Mouse (Mus musculus) liver, embryonic 14.5 days (tissue): ENCODE results near the gene Selp. TPM values are rescaled to one million over a fixed set of nuclear protein-coding genes. Genes with fewer than 3 reads are reported as not detected.
A peak's percentile ranks its signal among the peaks of the same experiment; 100 is the strongest.

Experiments
- ATAC-seq: fragments of 200-750 bp; cut with Nextera tagmentation; 2 replicates; pipeline ENCODE4 v1.8.0; 2017; ENCODE audit warnings: moderate number of reproducible peaks, mild to moderate bottlenecking, moderate library complexity; ENCODE audit not compliant: insufficient read depth
- DNase-seq, 3 experiments: peaks; one replicate each; pipeline ENCODE4 v3.0.0-alpha.2; 2012 to 2013; ENCODE audit warnings: low read depth in 3 of 3, low spot score in 3 of 3
- H3K27ac ChIP-seq: fragments of 300-500 bp; sonication (generic); 2 replicates; pipeline ENCODE4 v1.5.1; 2014; ENCODE audit warnings: moderate library complexity, mild to moderate bottlenecking, control low read depth, inconsistent platforms
- H3K27me3 ChIP-seq: fragments of 300-500 bp; sonication (generic); 2 replicates; pipeline ENCODE4 v1.6.1; 2014; ENCODE audit warnings: mild to moderate bottlenecking, low read length, moderate library complexity; ENCODE audit not compliant: control insufficient read depth, insufficient read depth
- H3K36me3 ChIP-seq: fragments of 300-500 bp; sonication (generic); replicated peaks from 2 replicates; pipeline ENCODE4 v1.6.1; 2014; ENCODE audit warnings: low read depth; ENCODE audit not compliant: control insufficient read depth, insufficient read depth
- H3K4me1 ChIP-seq, 2 experiments: fragments of 200-500 bp in 1 of 2; fragments of 300-500 bp in 1 of 2; sonication (generic) in 1 of 2; replicated peaks; 2 replicates each; pipeline ENCODE4 v1.6.1; 2012 to 2014; ENCODE audit warnings: antibody characterized with exemption in 1 of 2, inconsistent platforms in 1 of 2, low read length in 1 of 2; ENCODE audit not compliant: control insufficient read depth in 2 of 2, insufficient read depth in 2 of 2
- H3K4me2 ChIP-seq: fragments of 300-500 bp; sonication (generic); 2 replicates; pipeline ENCODE4 v1.6.1; 2014; ENCODE audit warnings: low read depth, mild to moderate bottlenecking, control low read depth, moderate library complexity
- H3K4me3 ChIP-seq, 2 experiments: fragments of 200-500 bp in 1 of 2; fragments of 300-500 bp in 1 of 2; sonication (generic) in 1 of 2; 2 replicates each; pipeline ENCODE4 v1.5.1; 2012 to 2014; ENCODE audit warnings: low read depth in 2 of 2, low read length in 2 of 2, mild to moderate bottlenecking in 2 of 2, control low read depth in 1 of 2, inconsistent platforms in 1 of 2, moderate library complexity in 1 of 2; ENCODE audit not compliant: insufficient read depth in 1 of 2
- H3K9ac ChIP-seq: fragments of 300-500 bp; sonication (generic); replicated peaks from 2 replicates; pipeline ENCODE4 v1.6.1; 2014; ENCODE audit warnings: mild to moderate bottlenecking, control low read depth, moderate library complexity
- H3K9me3 ChIP-seq: fragments of 300-500 bp; sonication (generic); 2 replicates; pipeline ENCODE4 v1.6.1; 2016; ENCODE audit warnings: low read length, mixed read lengths; ENCODE audit not compliant: control insufficient read depth
- CTCF ChIP-seq: IDR thresholded peaks from 2 replicates; pipeline ENCODE4 v1.5.1; 2016; ENCODE audit warnings: antibody characterized with exemption, low read depth, control low read depth
- EP300 ChIP-seq: IDR thresholded peaks from 2 replicates; pipeline ENCODE4 v1.6.1; 2016; ENCODE audit warnings: antibody characterized with exemption, low read depth
- WGBS: fragments of 180-500 bp; shearing (Covaris S2); extraction: QIAGEN DNeasy Blood & Tissue Kit; methylation state at CpG from one replicate; pipeline ENCODE4 v1.1.7; 2014; ENCODE audit not compliant: insufficient replicate concordance; 5-methylcytosine and 5-hydroxymethylcytosine counted together
- polyA plus RNA-seq, 2 experiments: library from polyadenylated mRNA; depleted of rRNA in 1 of 2; stranded (reverse) in 1 of 2; unstranded in 1 of 2; fragments of >200 nt; fragmentation: Nextera tagmentation in 1 of 2; extraction: Ambion mirVana in 1 of 2; gene quantifications; 2 replicates each; pipeline versions ENCODE4 v1.2.1 to v1.2.3; 2012 to 2014

The Selp gene
- polyA plus RNA-seq, 2 experiments, result 0.37 to 0.75 TPM

DNA sequence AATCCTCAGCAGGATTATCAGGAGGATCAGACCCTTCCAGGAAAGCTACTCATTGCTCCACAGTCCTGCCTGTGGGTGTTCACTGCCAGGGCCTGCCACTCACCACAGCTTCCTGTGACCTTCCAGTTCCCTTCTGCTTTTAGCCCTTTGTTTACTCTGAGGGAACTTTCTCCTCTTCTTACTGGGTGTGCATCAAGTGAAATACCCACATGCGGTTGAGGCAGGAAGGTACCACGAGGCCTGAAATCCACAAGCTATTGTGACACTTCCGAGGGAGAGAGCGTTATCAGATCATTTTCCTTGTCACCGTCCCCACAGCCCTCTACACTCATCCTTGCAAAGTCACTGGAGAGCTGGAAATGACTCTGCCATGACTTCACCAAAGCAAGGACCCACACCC, 20.3 kb downstream of the Selp start:
- H3K4me2 ChIP-seq, result no peak overlapping the region
- TF ChIP-seq EP300, result no peak
- TF ChIP-seq CTCF, result no peak
- no peak overlapping the region for H3K4me3 ChIP-seq
- peak; percentile 66 for ATAC-seq
- WGBS, result 2% methylated on average over 5 of the region's 5 CpGs
- DNase-seq, result peak; percentile 24 to 51 (median 25)
- H3K27ac ChIP-seq, result no peak overlapping the region
- H3K36me3 ChIP-seq, result no peaks in the 10 kb centered on the region
- H3K9ac ChIP-seq, result no peak overlapping the region
- no peaks in the 10 kb centered on the region for H3K27me3 ChIP-seq
- no peaks in the 10 kb centered on the region for H3K9me3 ChIP-seq
- H3K4me1 ChIP-seq, result peaks cover 0 to 11% of the 10 kb centered on the region in 2 experiments; a peak in 2 of 4 replicates

DNA sequence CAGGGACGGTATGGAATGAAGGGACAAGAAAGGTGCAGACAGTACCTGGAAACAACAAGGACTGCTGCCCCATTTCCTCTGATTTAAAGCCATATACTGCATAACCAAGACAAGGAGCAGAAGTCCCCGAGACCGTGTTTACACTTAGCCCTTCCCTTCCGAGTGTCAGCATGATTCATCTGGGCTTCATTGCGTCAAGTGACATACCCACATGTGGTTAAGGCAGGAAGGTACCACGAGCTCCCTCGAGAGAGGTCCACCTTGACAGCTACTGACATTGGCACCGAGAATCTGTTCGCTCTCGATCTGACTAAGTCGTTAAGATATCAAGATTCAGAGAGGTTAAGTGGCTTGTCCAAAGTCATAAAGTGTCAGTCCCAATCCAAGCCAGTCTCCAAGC, 20.9 kb downstream of the Selp start:
- 0 out of 2 replicates have a peak, but pooled peaks have one; percentile 4 for ATAC-seq

DNA sequence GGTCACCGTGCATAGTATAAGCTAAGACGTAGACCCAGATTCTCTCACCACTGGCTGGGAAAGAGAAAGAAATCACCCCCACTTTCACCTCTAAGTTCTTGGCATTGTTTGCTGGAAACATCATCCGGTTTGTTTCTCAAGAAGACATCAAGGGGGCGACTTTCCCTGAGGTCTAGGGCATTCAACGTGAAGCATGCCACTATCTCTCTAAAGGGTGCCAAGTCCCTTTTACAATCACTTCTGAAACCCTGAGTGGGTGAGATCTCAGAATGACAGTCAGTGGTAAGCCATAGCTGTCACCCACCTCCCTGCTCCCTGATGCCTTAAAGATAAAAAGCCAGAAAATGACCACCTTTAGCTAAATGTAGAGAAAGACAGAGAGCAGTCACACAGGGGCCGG, 21.6 kb downstream of the Selp start:
- Histone ChIP-seq H3K9ac (no peak overlapping the region), H3K4me2 (no peak overlapping the region), H3K36me3 (no peaks in the 10 kb centered on the region), H3K4me3 (no peak overlapping the region), H3K4me1 (peaks cover 0 to 11% of the 10 kb centered on the region in 2 experiments; a peak in 2 of 4 replicates), H3K27me3 (no peaks in the 10 kb centered on the region), H3K27ac (no peak overlapping the region), H3K9me3 (no peaks in the 10 kb centered on the region)
- WGBS, result 38% methylated on average over 6 of the region's 6 CpGs
- DNase-seq (no peak), ATAC-seq (no peak)
- TF ChIP-seq EP300, result no peak
- no peak for TF ChIP-seq CTCF

More for the DNA sequence above, 20.9 kb downstream of the Selp start:
- H3K9me3 ChIP-seq, result no peaks in the 10 kb centered on the region
- no peak overlapping the region; the same call in 1 of the 2 replicates for H3K4me2 ChIP-seq
- H3K27ac ChIP-seq, result no peak overlapping the region
- peak in 1 of 3 experiments; percentile 36 for DNase-seq
- H3K4me1 ChIP-seq, result peaks cover 0 to 11% of the 10 kb centered on the region in 2 experiments; a peak in 2 of 4 replicates
- no peak overlapping the region for H3K4me3 ChIP-seq
- TF ChIP-seq EP300 (no peak), CTCF (no peak)
- no peaks in the 10 kb centered on the region for H3K27me3 ChIP-seq
- no peaks in the 10 kb centered on the region for H3K36me3 ChIP-seq
- H3K9ac ChIP-seq, result no peak overlapping the region
- 10% methylated on average over 11 of the region's 11 CpGs for WGBS

DNA sequence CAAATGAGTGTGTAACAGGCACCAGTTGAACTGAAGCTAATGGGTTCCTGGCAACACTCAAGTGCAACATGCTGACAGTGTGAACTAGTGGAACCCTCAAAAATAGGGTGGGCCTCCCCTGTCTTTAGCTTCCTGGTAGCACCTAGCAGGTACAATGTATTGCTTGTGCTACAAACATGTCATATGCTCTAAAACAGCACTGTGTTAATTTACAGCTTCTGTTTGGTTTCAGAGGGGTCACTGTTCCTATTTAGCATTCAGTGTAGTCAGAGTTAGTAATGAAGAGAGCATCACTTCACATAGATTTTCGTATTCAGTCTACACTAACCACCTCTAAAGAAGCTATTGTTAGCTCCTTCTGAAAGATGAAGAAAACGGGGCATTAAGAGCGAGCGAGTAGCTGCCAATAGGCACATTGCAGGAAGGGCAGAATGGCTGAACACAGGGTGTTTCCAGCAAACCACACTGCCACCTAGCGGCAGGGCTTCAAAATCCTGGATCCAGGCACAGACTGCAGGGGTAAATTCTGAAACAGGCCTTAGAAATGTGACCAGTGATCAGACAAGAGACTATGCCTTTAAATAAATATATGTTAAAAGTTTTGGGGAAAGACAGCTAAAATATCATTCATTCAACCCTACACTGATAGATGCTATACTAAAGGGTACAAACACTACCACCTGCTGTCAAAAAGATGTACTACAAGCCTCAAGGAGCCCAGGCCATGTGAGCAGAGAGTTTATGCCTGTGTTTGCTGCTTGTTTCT, 23.5 kb downstream of the Selp start:
- TF ChIP-seq CTCF (peak; percentile 93), EP300 (no peak)
- Histone ChIP-seq H3K4me2 (no peak overlapping the region), H3K4me3 (no peak overlapping the region), H3K9ac (no peak overlapping the region), H3K4me1 (peaks cover 0 to 11% of the 10 kb centered on the region in 2 experiments; a peak in 2 of 4 replicates), H3K36me3 (no peaks in the 10 kb centered on the region), H3K9me3 (no peaks in the 10 kb centered on the region), H3K27me3 (no peaks in the 10 kb centered on the region), H3K27ac (no peak overlapping the region)
- DNase-seq (peak; percentile 33 to 34 (median 33)), ATAC-seq (0 out of 2 replicates have a peak, but pooled peaks have one; percentile 40)
- 1% methylated on average over 5 of the region's 5 CpGs for WGBS

DNA sequence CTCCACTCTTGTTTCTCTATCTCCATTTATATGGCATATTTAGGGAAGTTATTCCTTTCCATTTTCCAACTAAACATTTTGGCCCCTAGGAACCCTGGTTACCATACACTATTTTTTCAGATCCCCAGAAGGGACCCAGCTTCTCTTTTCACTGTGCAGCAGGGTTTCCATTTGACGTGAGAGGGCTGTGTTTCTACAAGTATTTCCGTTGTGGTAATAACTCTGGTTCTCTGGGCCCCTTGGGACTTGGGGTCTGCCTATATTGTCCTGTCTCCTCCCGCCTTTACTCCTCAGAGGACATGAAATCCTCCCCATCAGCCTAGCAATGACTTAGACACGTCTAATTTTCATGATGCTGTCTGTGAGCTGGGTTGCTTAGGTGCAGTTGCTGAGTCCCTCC, 24.4 kb downstream of the Selp start:
- ATAC-seq, result no peak
- DNase-seq, result no peak
- TF ChIP-seq CTCF, result no peak
- TF ChIP-seq EP300, result no peak
- H3K4me2 ChIP-seq, result no peak overlapping the region
- no peak overlapping the region for H3K9ac ChIP-seq
- H3K36me3 ChIP-seq, result no peaks in the 10 kb centered on the region
- H3K27me3 ChIP-seq, result no peaks in the 10 kb centered on the region
- no peak overlapping the region for H3K4me3 ChIP-seq
- 31% methylated on average over 4 of the region's 4 CpGs for WGBS
- H3K9me3 ChIP-seq, result no peaks in the 10 kb centered on the region
- peaks cover 0 to 11% of the 10 kb centered on the region in 2 experiments; a peak in 2 of 4 replicates for H3K4me1 ChIP-seq
- H3K27ac ChIP-seq, result no peak overlapping the region
